Mouse (Mus musculus) bone marrow macrophage, adult 2 months (primary cell): ENCODE measurements at regions not wholly inside any gene's neighbourhood (a gene's known extent, or its start where the extent isn't known, plus 50 kb on each side); places are given as distances from the start of the nearest gene placed in this dataset.

Source experiments
- H3K27ac ChIP-seq: 2 replicates; pipeline ENCODE4 v1.5.1; 2012; ENCODE audit warnings: low read depth, low read length; ENCODE audit not compliant: insufficient read depth
- H3K4me1 ChIP-seq: 2 replicates; pipeline ENCODE4 v1.6.1; 2012; ENCODE audit warnings: low read length; ENCODE audit not compliant: control insufficient read depth, insufficient read depth
- H3K4me3 ChIP-seq: 2 replicates; pipeline ENCODE4 v1.5.1; 2012; ENCODE audit warnings: mild to moderate bottlenecking, low read length, moderate library complexity; ENCODE audit not compliant: insufficient read depth
- CTCF ChIP-seq: IDR thresholded peaks from 2 replicates; pipeline ENCODE4 v1.5.1; 2012; ENCODE audit warnings: low read depth, mild to moderate bottlenecking, low read length, moderate library complexity
- POLR2A ChIP-seq: IDR thresholded peaks from 2 replicates; pipeline ENCODE4 v1.6.1; 2012; ENCODE audit warnings: mild to moderate bottlenecking, low read depth, low read length, borderline replicate concordance

DNA sequence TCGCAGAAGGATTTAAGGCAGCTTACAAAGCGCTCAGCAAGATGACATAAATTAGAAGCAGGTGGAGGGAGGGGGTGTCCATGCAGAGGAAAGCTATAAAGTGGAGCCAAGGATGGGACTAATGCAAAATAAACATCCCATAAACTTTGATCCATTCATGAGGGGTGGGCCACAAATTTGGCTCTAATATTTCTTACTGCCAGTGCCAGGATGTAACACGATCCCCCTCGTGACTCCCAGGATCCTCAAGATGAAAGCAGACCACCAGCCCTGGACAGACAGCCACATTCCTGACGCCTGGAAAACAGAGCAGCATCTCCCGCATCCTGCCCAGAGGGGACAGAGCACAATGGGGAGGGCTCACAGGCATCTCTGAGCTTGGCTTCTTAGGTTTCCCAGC, 116.6 kb downstream of the Cyp26b1 start:
- TF ChIP-seq CTCF (no peak), POLR2A (no peak)
- H3K4me3 ChIP-seq, result no peak overlapping the region
- H3K4me1 ChIP-seq, result no peaks in the 10 kb centered on the region

DNA sequence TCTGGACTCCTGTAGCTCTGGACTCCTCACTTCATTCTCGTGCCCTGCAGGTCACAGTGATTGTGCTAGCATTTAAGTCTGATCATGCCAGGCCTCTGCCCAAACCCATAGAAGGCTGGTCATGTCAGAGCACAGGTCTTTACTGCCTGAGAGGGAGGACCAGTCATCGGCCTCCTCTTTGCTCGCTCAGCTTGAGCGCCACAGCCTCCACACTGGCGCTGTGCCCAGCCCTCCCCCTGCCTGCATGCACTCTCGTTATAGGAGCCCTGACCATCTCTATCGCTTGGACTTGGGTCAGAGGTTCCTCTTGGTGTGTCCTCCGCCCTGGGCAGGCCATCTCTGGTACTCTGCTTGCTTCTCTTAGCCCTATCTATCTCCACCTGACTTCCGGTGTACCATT, 117.2 kb downstream of the Cyp26b1 start:
- H3K4me3 ChIP-seq, result no peak overlapping the region
- TF ChIP-seq POLR2A (no peak), CTCF (no peak)
- H3K27ac ChIP-seq, result no peak overlapping the region
- H3K4me1 ChIP-seq, result no peaks in the 10 kb centered on the region

More for the DNA sequence above, 116.6 kb downstream of the Cyp26b1 start:
- no peak overlapping the region for H3K27ac ChIP-seq

- TF ChIP-seq CTCF, result no peak
- no peak for TF ChIP-seq POLR2A
- Histone ChIP-seq H3K27ac (no peak overlapping the region), H3K4me1 (no peaks in the 10 kb centered on the region), H3K4me3 (no peak overlapping the region)
These were observed 118.9 kb downstream of the Cyp26b1 start for GRCm38 (mm10) chr6:84474835-84475234.

DNA sequence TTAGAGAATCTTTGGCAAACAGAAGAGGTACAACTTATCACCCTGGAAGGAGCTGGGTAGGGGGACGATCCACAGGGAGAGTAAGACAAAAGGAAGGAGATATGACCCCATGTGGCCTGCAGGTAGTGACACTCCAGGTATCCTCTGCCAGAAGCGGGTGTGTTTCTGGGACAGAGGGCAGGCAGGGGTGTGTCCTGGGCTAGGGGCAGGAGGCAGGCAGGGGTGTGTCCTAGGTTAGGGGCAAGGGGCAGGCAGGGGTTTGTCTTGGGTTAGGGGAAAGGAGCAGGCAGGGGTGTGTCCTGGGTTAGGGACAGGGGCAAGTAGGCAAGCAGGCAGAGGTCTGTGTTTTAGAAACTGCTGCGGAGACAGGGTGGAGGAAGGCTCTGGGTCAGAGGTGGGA, 120.5 kb downstream of the Cyp26b1 start:
- no peaks in the 10 kb centered on the region for H3K4me1 ChIP-seq
- H3K27ac ChIP-seq, result no peak overlapping the region
- no peak for TF ChIP-seq CTCF
- TF ChIP-seq POLR2A, result no peak
- no peak overlapping the region for H3K4me3 ChIP-seq

DNA sequence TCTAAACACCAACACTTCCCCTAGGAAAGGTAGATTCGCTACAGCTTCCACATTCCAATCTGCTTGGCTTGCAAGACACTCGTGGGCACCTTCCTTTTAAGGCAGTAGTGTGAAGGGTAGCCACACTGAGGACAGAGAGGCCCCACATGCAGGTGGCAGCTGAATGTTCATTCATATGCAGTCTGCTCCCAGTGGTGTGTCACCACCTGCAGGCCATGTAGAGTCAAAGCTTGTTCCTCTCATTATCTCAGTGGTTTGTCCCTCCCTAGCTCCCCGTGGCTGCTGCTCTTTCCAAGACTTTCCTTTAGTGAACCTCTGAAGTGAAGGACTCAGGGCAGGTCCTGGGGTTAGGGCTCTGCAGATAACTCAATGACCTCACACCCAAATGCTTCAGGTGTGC, 121.4 kb downstream of the Cyp26b1 start:
- TF ChIP-seq POLR2A (no peak), CTCF (no peak)
- H3K27ac ChIP-seq, result no peak overlapping the region
- no peak overlapping the region for H3K4me3 ChIP-seq
- H3K4me1 ChIP-seq, result no peaks in the 10 kb centered on the region

DNA sequence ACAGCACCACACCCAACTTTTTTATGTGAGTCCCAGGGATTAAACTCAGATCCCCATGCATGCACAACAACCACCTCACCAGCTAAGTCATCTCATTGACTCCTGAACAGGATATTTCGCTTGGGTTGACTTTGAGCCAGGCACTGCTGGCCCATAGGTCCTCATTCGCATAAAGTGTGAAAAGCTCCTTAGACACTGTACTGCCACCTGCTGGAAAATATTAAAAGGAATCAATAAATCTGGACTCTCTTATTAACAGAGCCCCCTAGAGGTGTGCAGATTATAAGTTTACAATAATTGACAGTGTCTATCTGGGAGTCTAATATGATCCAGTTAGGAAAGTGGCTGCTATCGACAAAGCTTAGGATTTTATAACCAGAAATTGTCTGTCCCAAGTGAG, 126.4 kb downstream of the Cyp26b1 start:
- Histone ChIP-seq H3K4me3 (no peak overlapping the region), H3K27ac (no peak overlapping the region), H3K4me1 (no peaks in the 10 kb centered on the region)
- TF ChIP-seq CTCF (no peak), POLR2A (no peak)

DNA sequence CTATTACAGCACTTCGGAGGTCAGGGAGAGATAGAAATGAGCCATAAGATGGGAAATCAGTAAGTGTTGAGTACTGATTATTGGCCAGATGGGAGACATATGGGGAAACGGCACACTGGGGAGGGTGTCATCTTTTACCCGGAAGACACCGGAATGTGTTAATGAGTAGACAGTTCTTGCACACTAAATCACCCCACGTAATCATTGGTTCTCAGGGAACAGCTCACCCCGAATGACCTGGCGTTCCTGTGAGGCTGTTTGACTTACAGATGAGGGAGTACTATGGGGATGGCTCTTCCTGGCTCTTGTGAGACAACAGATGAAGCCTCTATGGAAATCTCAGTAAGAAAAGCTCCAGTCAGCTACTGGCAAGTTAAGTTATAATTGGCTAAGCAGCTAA, 127.5 kb downstream of the Cyp26b1 start:
- Histone ChIP-seq H3K4me3 (no peak overlapping the region), H3K4me1 (no peaks in the 10 kb centered on the region), H3K27ac (no peak overlapping the region)
- TF ChIP-seq POLR2A (no peak), CTCF (no peak)

GRCm38 (mm10) chr6:84465596-84465995, 128.1 kb downstream of the Cyp26b1 start:
- H3K4me3 ChIP-seq, result no peak overlapping the region
- no peaks in the 10 kb centered on the region for H3K4me1 ChIP-seq
- TF ChIP-seq CTCF (no peak), POLR2A (no peak)
- H3K27ac ChIP-seq, result no peak overlapping the region

- Histone ChIP-seq H3K4me3 (no peak overlapping the region), H3K4me1 (no peaks in the 10 kb centered on the region), H3K27ac (no peak overlapping the region)
- no peak for TF ChIP-seq POLR2A
- TF ChIP-seq CTCF, result no peak
These were observed 129.9 kb downstream of the Cyp26b1 start for GRCm38 (mm10) chr6:84463592-84464367.

GRCm38 (mm10) chr6:84456803-84457202, 136.9 kb downstream of the Cyp26b1 start:
- H3K27ac ChIP-seq, result no peak overlapping the region
- TF ChIP-seq POLR2A (no peak), CTCF (no peak)
- H3K4me1 ChIP-seq, result no peaks in the 10 kb centered on the region
- no peak overlapping the region for H3K4me3 ChIP-seq
